Mouse (Mus musculus) cerebellum, adult 8-10 months (tissue): ENCODE measurements around the gene Csrp2.

Experiments used
- DNase-seq: peaks from one replicate; pipeline ENCODE4 v3.0.0; 2022

Csrp2 gene

GRCm38 (mm10) chr10:110974463-110974862 lies 54.9 kb downstream of the Csrp2 start:
- peak; percentile 56 for DNase-seq

- no peak for DNase-seq
Measured at GRCm38 (mm10) chr10:110974885-110975284, 55.3 kb downstream of the Csrp2 start.

- peak; percentile 35 for DNase-seq
Measured at GRCm38 (mm10) chr10:110976046-110976445, 56.5 kb downstream of the Csrp2 start.

- DNase-seq, result no peak
Measured at GRCm38 (mm10) chr10:110977379-110977778, 57.8 kb downstream of the Csrp2 start.

- DNase-seq, result no peak
Measured at GRCm38 (mm10) chr10:110979431-110979830, 59.8 kb downstream of the Csrp2 start.

GRCm38 (mm10) chr10:110980441-110980840 lies 60.9 kb downstream of the Csrp2 start:
- DNase-seq, result no peak

- DNase-seq, result no peak
Measured at GRCm38 (mm10) chr10:110982771-110983170, 63.2 kb downstream of the Csrp2 start.

GRCm38 (mm10) chr10:110986682-110987081 lies 67.1 kb downstream of the Csrp2 start:
- no peak for DNase-seq
